Mouse (Mus musculus): ENCODE data around the gene Gria4. TPM values are rescaled to one million over a fixed set of nuclear protein-coding genes. Genes with fewer than 3 reads are reported as not detected.
"Not testable (repeated sequence)": the region's sequence is repeated elsewhere in the genome, so short reads cannot be mapped to it uniquely, and the experiment has no call there.

Gria4 gene
- total RNA-seq, 2 experiments from 2014 or later: 2.0 to 3.9 TPM

GRCm38 (mm10) chr9:4573596-4573995 is 222.4 kb downstream of the Gria4 start:
- DNase-seq: no peak

DNA sequence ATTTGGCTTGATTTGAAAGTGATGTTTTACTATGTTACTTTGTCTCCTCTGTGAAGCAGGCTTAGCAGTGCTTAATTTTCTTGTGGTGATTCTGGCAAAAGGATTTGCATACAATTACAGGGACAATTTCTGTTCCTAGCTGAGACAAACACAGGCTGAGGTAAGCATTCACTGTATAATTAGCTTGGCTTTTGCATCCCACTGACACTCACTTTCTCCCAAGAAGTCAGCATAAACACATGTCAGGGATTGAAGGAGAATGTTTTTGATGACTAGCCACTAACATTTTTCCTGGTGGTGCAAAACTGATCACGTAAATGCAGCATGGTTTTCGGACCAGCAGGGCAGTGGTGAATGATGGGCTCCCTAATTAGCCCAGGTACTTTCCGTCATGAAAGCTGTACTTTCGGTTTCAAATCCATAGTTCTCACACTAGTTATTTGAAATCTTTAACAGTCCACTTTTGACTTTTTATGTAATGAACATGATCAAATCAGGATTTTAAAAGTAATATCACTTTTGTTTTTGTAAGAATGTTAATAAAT is 240.5 kb downstream of the Gria4 start:
- DNase-seq: no peak

- DNase-seq: no peak
These were observed 256.8 kb downstream of the Gria4 start for GRCm38 (mm10) chr9:4539218-4539617.

- DNase-seq: peak; percentile 17
These were observed 259.4 kb downstream of the Gria4 start for GRCm38 (mm10) chr9:4536514-4537150.

DNA sequence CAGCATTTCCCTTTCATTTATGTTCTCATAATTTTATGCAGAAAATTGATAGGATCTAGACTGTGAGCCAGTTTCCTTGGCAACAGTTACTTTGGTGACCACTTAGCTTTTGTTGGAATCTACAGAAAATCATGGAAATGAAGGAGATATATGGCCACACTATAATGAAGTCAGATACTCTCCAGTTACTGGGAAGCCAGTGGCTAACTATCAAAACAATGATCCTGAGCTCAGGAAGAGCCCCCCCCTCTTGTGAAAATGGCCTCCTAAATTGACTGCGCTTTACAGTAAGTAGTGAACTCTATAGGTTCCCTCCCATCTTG is 281.5 kb downstream of the Gria4 start:
- DNase-seq: no peak

DNA sequence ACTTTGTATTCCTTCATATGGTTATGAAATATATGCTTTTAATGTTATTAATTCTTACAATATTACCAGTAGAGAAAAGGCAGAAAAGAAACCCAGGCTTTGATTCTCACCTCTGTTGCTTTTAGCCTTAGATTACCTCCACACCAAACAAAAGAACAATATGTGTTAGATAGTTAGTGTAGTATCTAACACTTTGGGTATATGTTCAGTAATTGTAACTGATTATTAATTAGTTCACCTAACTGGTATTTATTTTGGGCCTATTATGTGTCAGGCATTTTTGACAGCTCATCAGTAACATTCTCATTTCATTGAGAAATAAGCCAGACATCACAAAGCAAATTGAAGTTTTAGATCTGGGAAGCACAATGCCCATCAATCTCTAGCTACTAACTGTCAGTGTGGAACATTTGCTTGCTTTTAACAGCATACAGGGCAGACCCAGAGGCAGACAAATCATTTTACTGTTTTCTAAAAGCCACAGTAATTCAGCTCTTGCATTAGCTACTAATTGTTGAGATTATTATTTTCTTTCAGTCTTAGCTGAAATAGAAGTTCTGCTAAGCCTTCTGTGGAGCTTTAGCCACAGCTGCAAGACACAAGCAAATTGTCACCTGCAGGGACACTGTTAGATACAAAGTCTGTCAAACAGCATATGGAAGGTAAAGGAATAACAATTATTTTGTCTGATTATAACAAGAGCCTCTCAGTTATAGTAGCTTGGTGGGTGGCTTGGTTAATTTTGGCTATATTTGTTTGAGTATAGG is 282.1 kb downstream of the Gria4 start:
- DNase-seq: no peak

GRCm38 (mm10) chr9:4506086-4506485 is 289.9 kb downstream of the Gria4 start:
- no peak for DNase-seq

DNA sequence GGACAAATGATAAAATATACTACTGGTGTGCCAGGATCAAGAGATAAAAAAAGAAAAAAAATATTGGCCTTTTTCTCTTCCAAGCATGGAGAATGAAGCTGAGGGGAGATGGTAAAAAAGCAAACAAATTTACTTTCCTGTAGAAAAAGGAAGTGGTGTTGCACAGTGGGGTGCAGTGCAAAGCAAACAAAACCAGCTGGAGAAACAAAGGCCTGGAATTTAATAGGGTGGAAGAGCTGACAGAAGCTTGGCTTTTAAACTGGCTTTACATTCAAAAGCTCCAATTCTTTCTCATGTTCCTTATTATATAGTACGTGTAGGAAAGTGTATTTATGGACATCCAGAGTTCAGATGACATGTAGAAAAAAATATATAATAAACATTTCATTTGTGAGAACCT is 290.9 kb downstream of the Gria4 start:
- no peak for DNase-seq

GRCm38 (mm10) chr9:4486428-4486827 is 309.6 kb downstream of the Gria4 start:
- DNase-seq: no peak

DNA sequence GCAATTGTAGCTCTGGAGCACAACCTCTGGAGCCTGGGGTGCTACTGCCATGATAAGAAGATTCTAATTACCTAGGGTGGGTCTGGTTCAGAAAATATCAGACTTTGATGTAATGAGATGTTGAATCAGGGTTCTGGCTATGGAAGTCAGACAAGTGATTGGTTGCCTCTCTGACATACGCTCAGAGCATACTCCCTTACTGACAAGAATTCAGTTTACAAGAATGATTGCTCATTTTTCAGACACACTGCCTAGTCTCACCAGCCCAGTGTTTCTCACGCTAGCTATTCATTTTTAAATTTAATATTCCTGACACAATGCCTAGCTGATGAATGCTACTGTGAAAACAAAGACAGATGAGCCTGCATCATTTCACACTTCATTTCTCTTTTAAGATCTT is 311.5 kb downstream of the Gria4 start:
- DNase-seq: no peak

GRCm38 (mm10) chr9:4470791-4471190 is 325.2 kb downstream of the Gria4 start:
- DNase-seq: peak; percentile 4

DNA sequence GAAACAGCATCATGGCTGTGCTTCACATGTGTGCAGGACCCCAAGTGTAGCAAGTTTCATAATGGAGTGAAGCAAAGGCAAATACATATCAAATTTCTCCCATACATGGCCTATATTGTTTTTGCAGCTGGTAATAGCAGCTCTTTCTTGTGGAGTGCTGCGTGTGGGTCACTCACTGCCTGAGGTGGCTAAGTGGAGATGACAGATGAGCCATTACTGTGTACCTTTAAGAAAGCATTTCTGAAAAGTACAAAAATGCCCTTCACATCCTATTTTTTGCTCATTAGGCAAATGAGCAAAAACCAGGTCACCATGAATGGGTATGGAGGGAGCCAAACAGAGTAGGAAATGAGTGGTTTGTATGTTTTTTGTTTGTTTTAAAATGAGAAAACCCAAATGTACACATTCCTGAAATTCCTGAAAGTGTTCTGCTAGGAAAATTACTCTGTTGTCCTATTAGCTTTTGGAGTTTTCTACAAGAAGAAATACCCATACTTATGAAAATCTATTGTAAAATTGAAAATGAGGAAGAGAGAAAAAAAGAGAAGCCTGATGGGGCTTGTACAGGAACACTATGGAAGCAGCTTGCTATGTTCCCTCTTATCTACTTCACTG is 336.5 kb downstream of the Gria4 start:
- DNase-seq: no peak

DNA sequence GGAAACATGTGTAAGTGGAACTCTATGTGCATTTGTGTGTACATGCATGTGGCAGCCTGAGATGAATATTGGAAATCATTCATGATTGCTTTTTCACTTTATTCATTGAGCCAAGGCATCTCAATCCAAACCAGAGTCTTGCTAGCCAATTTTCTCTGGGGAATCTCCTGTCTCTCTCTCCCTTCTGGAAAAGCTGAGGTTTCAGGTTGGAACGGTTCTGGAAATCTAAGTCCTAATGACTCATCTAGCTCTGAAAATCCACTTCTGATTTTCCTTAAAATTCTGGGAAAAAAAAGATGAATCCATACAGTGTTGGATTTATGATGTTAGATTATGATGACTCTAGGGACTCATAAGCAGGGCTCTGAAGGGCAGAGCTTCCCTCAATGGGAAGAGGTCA is 337.8 kb downstream of the Gria4 start:
- no peak for DNase-seq

- DNase-seq: peak; percentile 6
These were observed 338.4 kb downstream of the Gria4 start for GRCm38 (mm10) chr9:4457644-4458043.

- DNase-seq: peak; percentile 59
These were observed 353.1 kb downstream of the Gria4 start for GRCm38 (mm10) chr9:4442908-4443307.

DNA sequence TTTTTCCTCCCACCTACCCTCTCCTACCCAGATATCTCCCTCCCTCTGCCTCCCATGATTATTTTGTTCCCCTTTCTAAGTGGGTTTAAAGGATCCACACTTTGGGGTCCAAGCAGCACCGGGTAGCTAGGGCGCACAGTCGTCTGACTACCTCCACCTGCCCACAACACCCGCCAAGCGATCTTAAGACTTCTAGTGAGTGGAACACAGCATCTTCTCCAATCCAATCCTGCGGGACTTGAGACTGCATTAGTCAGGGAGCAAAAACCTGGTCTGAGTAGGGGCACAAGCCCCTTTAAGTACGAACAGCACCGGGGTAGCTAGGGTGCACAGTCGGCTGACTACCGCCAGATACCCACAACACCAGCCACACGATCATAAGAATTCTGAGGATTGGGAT is 395.2 kb downstream of the Gria4 start:
- not testable (repeated sequence) for DNase-seq

- peak; percentile 61 for DNase-seq
These were observed 419.4 kb downstream of the Gria4 start for GRCm38 (mm10) chr9:4376640-4377120.

DNA sequence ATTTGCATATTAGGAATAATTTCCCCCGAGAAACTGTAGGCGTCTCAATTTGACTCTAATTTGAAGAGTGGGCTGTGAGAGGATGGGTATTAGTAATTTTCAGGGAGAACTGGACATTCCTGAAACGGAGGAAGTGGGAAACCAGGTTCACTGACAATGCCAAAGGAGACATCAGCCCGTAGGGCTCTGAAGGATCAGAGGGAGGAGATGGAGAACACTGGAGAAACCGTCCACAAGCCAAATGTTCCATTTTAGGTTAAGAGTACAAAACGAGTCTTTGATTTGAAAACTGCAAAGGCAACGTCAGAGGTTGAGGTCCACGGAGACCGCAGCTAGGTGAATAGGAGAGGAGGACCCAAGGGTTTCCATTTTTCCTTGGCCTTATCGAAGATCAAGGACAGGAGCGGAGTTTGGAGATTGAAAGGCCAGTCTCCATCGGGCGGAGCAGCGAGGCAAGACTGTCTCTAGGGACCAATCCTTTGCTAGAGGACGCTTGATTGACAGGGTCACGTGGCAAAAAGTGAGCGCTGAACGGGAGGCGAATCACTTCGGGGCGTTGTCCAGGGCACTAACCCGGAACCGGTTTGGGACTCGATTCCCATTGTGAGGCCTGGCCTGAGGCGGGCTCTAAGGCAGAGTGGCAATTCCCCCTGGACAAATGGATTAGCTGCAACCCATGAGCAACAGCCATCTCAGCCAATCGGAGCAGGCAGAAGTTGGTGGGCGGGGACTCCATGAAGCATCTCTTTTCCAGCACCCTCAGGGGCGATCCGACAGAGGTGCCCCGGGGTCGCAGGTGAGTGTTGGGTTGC is 420.0 kb downstream of the Gria4 start, which contains the start of gene Msantd4:
Gene Msantd4 (plus strand): TSS at position 735 of the 812 bp plus-strand sequence.
- DNase-seq: peak; percentile 96

All from adrenal gland, postnatal 10 days (tissue).